Mouse (Mus musculus): Measurements from ENCODE around the gene Dnajc14. TPM values are rescaled to one million over a fixed set of nuclear protein-coding genes. Genes with fewer than 3 reads are reported as not detected.

The Dnajc14 gene
- polyA plus RNA-seq, 1 experiment from 2014 or later, result 54.1 TPM

DNA sequence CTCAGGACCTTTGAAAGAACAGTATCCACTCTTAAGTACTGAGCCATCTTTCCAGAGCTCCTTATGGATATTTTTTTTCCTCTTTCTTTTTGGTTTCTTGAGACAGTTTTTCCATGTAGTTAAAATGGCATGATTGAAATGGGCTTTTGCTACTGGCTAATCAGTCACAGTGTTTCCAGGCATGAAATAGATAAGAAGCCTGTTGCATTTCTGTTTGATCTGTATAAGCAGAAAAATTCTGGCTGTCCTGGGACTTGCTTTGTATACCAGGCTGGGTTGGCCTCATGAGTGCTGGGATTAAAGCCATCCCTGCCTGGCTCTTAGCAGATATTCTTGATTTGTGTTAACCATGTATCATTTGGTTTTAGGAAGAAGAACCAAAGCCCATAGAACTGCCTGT, 35.6 kb downstream of the Dnajc14 start:
- no peak overlapping the region for H3K4me2 ChIP-seq (ENCODE audit: low read depth, low read length)
- ATAC-seq (ENCODE audit: insufficient read depth, low FRiP score), result no peak
- no peak overlapping the region for H3K9ac ChIP-seq (ENCODE audit: low read length)
- no peaks in the 10 kb centered on the region for H3K27me3 ChIP-seq (ENCODE audit: control insufficient read depth, insufficient read depth, low read length)
- no peaks in the 10 kb centered on the region for H3K4me1 ChIP-seq (ENCODE audit: control insufficient read depth, insufficient read depth, low read length)
- H3K4me3 ChIP-seq (replicated peaks; ENCODE audit: low read length), result no peak overlapping the region
- peaks cover 13% of the 10 kb centered on the region for H3K36me3 ChIP-seq (ENCODE audit: control insufficient read depth, insufficient read depth, low read length)
- no peaks in the 10 kb centered on the region for H3K9me3 ChIP-seq (replicated peaks; ENCODE audit: control insufficient read depth, low read length)
- H3K27ac ChIP-seq (ENCODE audit: low read length), result no peak overlapping the region

DNA sequence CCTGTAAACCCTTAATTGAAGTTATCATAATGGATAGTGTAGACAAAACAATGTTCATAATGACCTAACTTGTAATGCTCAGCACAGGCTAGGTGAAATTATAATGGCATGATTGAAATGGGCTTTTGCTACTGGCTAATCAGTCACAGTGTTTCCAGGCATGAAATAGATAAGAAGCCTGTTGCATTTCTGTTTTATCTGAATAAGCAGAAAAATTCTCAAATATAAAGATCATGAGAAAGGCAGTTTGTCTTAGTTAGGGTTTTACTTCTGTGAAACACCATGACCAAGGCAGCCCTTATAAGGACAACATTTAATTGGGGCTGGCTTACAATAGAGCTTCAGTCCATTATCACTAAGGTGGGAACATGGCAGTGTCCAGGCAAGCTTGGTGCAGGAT, 36.8 kb downstream of the Dnajc14 start:
- no peak for ATAC-seq (ENCODE audit: insufficient read depth, low FRiP score)
- H3K4me3 ChIP-seq (replicated peaks; ENCODE audit: low read length), result no peak overlapping the region
- H3K27me3 ChIP-seq (ENCODE audit: control insufficient read depth, insufficient read depth, low read length), result no peaks in the 10 kb centered on the region
- no peak overlapping the region for H3K27ac ChIP-seq (ENCODE audit: low read length)
- peaks cover 13% of the 10 kb centered on the region for H3K36me3 ChIP-seq (ENCODE audit: control insufficient read depth, insufficient read depth, low read length)
- H3K9ac ChIP-seq (ENCODE audit: low read length), result no peak overlapping the region
- no peak overlapping the region for H3K4me2 ChIP-seq (ENCODE audit: low read depth, low read length)
- no peaks in the 10 kb centered on the region for H3K9me3 ChIP-seq (replicated peaks; ENCODE audit: control insufficient read depth, low read length)
- H3K4me1 ChIP-seq (ENCODE audit: control insufficient read depth, insufficient read depth, low read length), result no peaks in the 10 kb centered on the region

DNA sequence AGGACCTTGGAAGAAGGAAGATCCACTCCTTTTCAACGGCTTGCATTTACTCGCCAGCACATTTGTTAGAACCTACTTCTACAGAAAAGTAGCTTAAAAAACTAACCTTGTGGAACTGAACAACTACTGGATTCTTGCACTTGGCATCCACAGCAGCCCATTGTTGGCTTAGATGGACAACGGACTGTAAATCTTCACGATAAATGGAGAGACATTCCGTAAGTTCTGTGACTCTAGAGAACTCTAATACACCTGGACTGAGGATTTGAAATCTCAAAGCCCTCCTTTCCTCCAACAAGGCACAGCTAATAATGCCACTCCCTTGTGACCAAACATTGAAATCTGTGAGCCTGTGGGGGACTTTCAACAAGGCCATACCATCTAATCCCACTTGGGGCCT, 39.4 kb downstream of the Dnajc14 start:
- WGBS, result 79% methylated on average over 5 of the region's 5 CpGs
- H3K4me2 ChIP-seq (ENCODE audit: low read depth, low read length), result no peak overlapping the region
- no peaks in the 10 kb centered on the region for H3K4me1 ChIP-seq (ENCODE audit: control insufficient read depth, insufficient read depth, low read length)
- no peak overlapping the region for H3K4me3 ChIP-seq (replicated peaks; ENCODE audit: low read length)
- H3K27me3 ChIP-seq (ENCODE audit: control insufficient read depth, insufficient read depth, low read length), result no peaks in the 10 kb centered on the region
- no peak overlapping the region for H3K9ac ChIP-seq (ENCODE audit: low read length)
- ATAC-seq (ENCODE audit: insufficient read depth, low FRiP score), result no peak
- no peak overlapping the region for H3K27ac ChIP-seq (ENCODE audit: low read length)
- peaks cover 12% of the 10 kb centered on the region; the same call in 1 of the 2 replicates for H3K36me3 ChIP-seq (ENCODE audit: control insufficient read depth, insufficient read depth, low read length)
- no peaks in the 10 kb centered on the region for H3K9me3 ChIP-seq (replicated peaks; ENCODE audit: control insufficient read depth, low read length)

DNA sequence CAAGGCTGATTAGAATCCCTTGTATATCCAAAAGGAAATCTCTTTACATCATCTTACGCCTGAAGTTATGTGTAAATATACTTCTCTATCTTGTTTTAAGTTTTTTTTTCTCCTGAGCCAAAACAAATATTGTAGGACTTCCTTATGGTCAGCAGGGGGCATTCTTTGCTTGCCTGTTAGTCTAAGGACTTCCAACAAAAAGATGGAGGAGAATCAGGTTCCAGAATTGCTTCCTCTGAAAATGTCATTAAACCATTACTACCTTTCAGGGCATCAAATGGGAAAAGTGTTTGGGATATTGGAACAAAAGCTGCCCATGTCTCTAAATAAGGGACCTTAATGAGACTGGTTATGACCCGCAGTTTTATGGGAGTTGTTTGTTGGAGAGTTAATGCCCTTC, 41.7 kb downstream of the Dnajc14 start:
- Histone ChIP-seq H3K4me3 (replicated peaks; ENCODE audit: low read length) (no peak overlapping the region), H3K9me3 (replicated peaks; ENCODE audit: control insufficient read depth, low read length) (no peaks in the 10 kb centered on the region), H3K4me2 (ENCODE audit: low read depth, low read length) (no peak overlapping the region), H3K9ac (ENCODE audit: low read length) (no peak overlapping the region), H3K27ac (ENCODE audit: low read length) (no peak overlapping the region), H3K4me1 (ENCODE audit: control insufficient read depth, insufficient read depth, low read length) (no peaks in the 10 kb centered on the region), H3K36me3 (ENCODE audit: control insufficient read depth, insufficient read depth, low read length) (peaks cover 15% of the 10 kb centered on the region; the same call in 1 of the 2 replicates), H3K27me3 (ENCODE audit: control insufficient read depth, insufficient read depth, low read length) (no peaks in the 10 kb centered on the region)
- ATAC-seq (ENCODE audit: insufficient read depth, low FRiP score), result no peak
- WGBS, result 63% methylated on average over 2 of the region's 2 CpGs

GRCm38 (mm10) chr10:128846664-128847063, 42.8 kb downstream of the Dnajc14 start:
- Histone ChIP-seq H3K4me3 (replicated peaks; ENCODE audit: low read length) (no peak overlapping the region), H3K4me2 (ENCODE audit: low read depth, low read length) (no peak overlapping the region), H3K4me1 (ENCODE audit: control insufficient read depth, insufficient read depth, low read length) (no peaks in the 10 kb centered on the region), H3K9me3 (replicated peaks; ENCODE audit: control insufficient read depth, low read length) (no peaks in the 10 kb centered on the region), H3K27ac (ENCODE audit: low read length) (no peak overlapping the region), H3K36me3 (ENCODE audit: control insufficient read depth, insufficient read depth, low read length) (peaks cover 15% of the 10 kb centered on the region; the same call in 1 of the 2 replicates), H3K9ac (ENCODE audit: low read length) (no peak overlapping the region), H3K27me3 (ENCODE audit: control insufficient read depth, insufficient read depth, low read length) (no peaks in the 10 kb centered on the region)
- 96% methylated on average over 4 of the region's 4 CpGs for WGBS
- no peak for ATAC-seq (ENCODE audit: insufficient read depth, low FRiP score)

- Histone ChIP-seq H3K9ac (ENCODE audit: low read length) (no peak overlapping the region), H3K36me3 (ENCODE audit: control insufficient read depth, insufficient read depth, low read length) (peaks cover 13% of the 10 kb centered on the region; the same call in 1 of the 2 replicates), H3K9me3 (replicated peaks; ENCODE audit: control insufficient read depth, low read length) (no peaks in the 10 kb centered on the region), H3K4me1 (ENCODE audit: control insufficient read depth, insufficient read depth, low read length) (no peaks in the 10 kb centered on the region), H3K4me2 (ENCODE audit: low read depth, low read length) (no peak overlapping the region), H3K4me3 (replicated peaks; ENCODE audit: low read length) (no peak overlapping the region), H3K27ac (ENCODE audit: low read length) (no peak overlapping the region), H3K27me3 (ENCODE audit: control insufficient read depth, insufficient read depth, low read length) (no peaks in the 10 kb centered on the region)
- ATAC-seq (ENCODE audit: insufficient read depth, low FRiP score), result no peak
- 54% methylated on average over 2 of the region's 2 CpGs for WGBS
Observed at GRCm38 (mm10) chr10:128848426-128848825, 44.6 kb downstream of the Dnajc14 start.

DNA sequence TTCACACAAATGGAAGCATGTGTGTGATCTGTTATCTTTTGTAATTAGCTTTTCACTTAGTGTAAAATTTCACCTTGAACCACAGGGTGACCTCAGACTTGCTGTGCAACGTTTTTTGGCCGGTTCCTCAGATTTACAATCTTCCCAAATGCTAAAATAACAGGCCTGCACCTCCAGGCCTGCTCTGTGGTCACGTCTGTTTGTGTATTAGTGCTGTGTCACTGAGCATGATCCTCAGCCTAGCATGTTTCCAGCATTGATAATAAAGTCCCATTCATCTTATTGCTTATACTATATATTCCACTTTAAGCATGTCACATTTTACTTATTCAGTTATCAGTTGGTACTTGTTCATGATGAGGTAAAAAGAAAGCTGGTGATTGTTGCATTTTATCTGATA, 46.5 kb downstream of the Dnajc14 start:
- Histone ChIP-seq H3K27me3 (ENCODE audit: control insufficient read depth, insufficient read depth, low read length) (no peaks in the 10 kb centered on the region), H3K4me2 (ENCODE audit: low read depth, low read length) (no peak overlapping the region), H3K9me3 (replicated peaks; ENCODE audit: control insufficient read depth, low read length) (no peaks in the 10 kb centered on the region), H3K27ac (ENCODE audit: low read length) (no peak overlapping the region), H3K4me3 (replicated peaks; ENCODE audit: low read length) (no peak overlapping the region), H3K36me3 (ENCODE audit: control insufficient read depth, insufficient read depth, low read length) (peaks cover 12% of the 10 kb centered on the region; the same call in 1 of the 2 replicates), H3K4me1 (ENCODE audit: control insufficient read depth, insufficient read depth, low read length) (no peaks in the 10 kb centered on the region), H3K9ac (ENCODE audit: low read length) (no peak overlapping the region)
- whole genome bisulfite sequencing, result 78% methylated on average over 3 of the region's 3 CpGs
- no peak for ATAC-seq (ENCODE audit: insufficient read depth, low FRiP score)

DNA sequence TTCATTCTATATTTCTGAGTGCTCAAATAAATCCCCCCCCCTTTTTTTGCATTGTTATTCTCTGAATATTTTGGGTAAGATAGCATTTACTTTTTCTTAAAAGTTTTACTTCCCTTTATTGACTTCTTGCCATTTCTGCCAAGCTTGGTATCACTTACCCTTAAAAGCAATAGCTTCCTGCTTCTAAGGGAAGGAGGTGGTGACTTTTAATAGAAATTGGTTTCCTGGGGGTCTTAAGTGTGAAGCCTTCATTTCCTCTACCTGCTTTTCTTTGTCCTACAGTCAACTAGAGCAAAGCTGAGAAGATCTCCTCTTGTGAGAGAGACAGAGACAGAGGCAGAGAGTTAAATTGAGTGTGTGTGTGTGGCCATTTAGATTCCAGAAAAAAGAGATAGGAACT, 57.3 kb downstream of the Dnajc14 start:
- no peaks in the 10 kb centered on the region for H3K4me1 ChIP-seq (ENCODE audit: control insufficient read depth, insufficient read depth, low read length)
- no peak overlapping the region for H3K4me2 ChIP-seq (ENCODE audit: low read depth, low read length)
- H3K27ac ChIP-seq (ENCODE audit: low read length), result no peak overlapping the region
- no peak overlapping the region for H3K9ac ChIP-seq (ENCODE audit: low read length)
- no peak for ATAC-seq (ENCODE audit: insufficient read depth, low FRiP score)
- no peak overlapping the region for H3K4me3 ChIP-seq (replicated peaks; ENCODE audit: low read length)
- no peaks in the 10 kb centered on the region for H3K27me3 ChIP-seq (ENCODE audit: control insufficient read depth, insufficient read depth, low read length)
- peaks cover 12% of the 10 kb centered on the region for H3K36me3 ChIP-seq (ENCODE audit: control insufficient read depth, insufficient read depth, low read length)
- H3K9me3 ChIP-seq (replicated peaks; ENCODE audit: control insufficient read depth, low read length), result no peaks in the 10 kb centered on the region

DNA sequence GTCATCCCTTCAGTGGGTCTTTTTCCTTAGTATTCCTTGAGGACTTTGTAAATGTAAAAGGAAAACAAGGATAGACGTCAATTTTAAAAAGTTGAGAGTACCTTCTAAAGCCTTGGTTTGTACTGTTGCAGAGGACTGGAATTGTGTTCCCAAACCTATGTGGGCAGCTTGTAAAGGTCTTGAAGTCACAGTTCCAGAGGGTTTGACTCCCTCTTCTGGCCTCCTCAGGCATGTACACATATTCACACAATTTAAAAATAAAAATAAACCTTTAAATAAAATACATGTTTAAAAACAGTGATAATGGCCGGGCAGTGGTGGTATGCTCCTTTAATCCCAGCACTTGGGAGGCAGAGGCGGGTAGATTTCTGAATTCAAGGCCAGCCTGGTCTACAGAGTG, 62.2 kb downstream of the Dnajc14 start:
- Histone ChIP-seq H3K9me3 (replicated peaks; ENCODE audit: control insufficient read depth, low read length) (no peaks in the 10 kb centered on the region), H3K4me1 (ENCODE audit: control insufficient read depth, insufficient read depth, low read length) (no peaks in the 10 kb centered on the region), H3K36me3 (ENCODE audit: control insufficient read depth, insufficient read depth, low read length) (peaks cover 13% of the 10 kb centered on the region), H3K4me2 (ENCODE audit: low read depth, low read length) (no peak overlapping the region), H3K9ac (ENCODE audit: low read length) (no peak overlapping the region), H3K4me3 (replicated peaks; ENCODE audit: low read length) (no peak overlapping the region), H3K27me3 (ENCODE audit: control insufficient read depth, insufficient read depth, low read length) (no peaks in the 10 kb centered on the region), H3K27ac (ENCODE audit: low read length) (no peak overlapping the region)
- 90% methylated on average over 3 of the region's 3 CpGs for WGBS
- no peak for ATAC-seq (ENCODE audit: insufficient read depth, low FRiP score)

DNA sequence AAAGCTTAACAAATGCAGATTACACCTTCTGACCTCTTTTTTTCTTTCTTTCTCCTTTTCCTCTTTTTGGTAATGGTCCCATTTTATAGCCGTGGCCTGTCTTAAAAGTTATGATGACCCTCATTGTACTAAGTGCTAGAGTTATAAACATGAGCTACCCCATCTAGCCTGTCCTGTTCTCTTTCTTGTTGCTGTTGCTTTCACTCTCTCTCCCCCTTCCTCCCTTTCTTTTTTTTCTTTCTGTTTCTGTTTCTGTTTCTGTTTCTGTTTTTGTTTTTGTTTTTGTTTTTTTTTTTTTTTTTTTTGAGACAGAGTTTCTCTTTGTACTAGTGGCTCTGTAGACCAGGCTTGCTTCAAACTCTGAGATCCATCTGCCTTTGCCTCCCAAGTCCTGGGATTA, 62.7 kb downstream of the Dnajc14 start:
- WGBS, result 95% methylated on average over 1 of the region's 1 CpGs
- no peak for ATAC-seq (ENCODE audit: insufficient read depth, low FRiP score)
- H3K36me3 ChIP-seq (ENCODE audit: control insufficient read depth, insufficient read depth, low read length), result peaks cover 16% of the 10 kb centered on the region

More for the DNA sequence above, 62.7 kb downstream of the Dnajc14 start:
- Histone ChIP-seq H3K9ac (ENCODE audit: low read length) (no peak overlapping the region), H3K9me3 (replicated peaks; ENCODE audit: control insufficient read depth, low read length) (no peaks in the 10 kb centered on the region), H3K4me1 (ENCODE audit: control insufficient read depth, insufficient read depth, low read length) (no peaks in the 10 kb centered on the region), H3K27me3 (ENCODE audit: control insufficient read depth, insufficient read depth, low read length) (no peaks in the 10 kb centered on the region), H3K27ac (ENCODE audit: low read length) (no peak overlapping the region), H3K4me3 (replicated peaks; ENCODE audit: low read length) (no peak overlapping the region), H3K4me2 (ENCODE audit: low read depth, low read length) (no peak overlapping the region)
